Mouse (Mus musculus): Measurements from ENCODE around the gene Nup43. TPM values are rescaled to one million over a fixed set of nuclear protein-coding genes. Genes with fewer than 3 reads are reported as not detected.

Gene Nup43
- polyA plus RNA-seq, 1 experiment from 2014 or later, result 73.5 TPM

Other genes with a start within 250 kb of the Nup43 start
- gene Ulbp1, start 193.9 kb upstream of the Nup43 start, polyA plus RNA-seq (2014; fragmentation: Nextera tagmentation; extraction: Ambion mirVana), result 1.2 and 1.7 TPM in 2 replicates
- 6.1 and 7.5 TPM in 2 replicates for gene Lrp11, start 77.7 kb upstream of the Nup43 start, polyA plus RNA-seq (2014; fragmentation: Nextera tagmentation; extraction: Ambion mirVana)
- gene Pcmt1, start 13.6 kb downstream of the Nup43 start, polyA plus RNA-seq (2014; fragmentation: Nextera tagmentation; extraction: Ambion mirVana), result 131 and 139 TPM in 2 replicates
- 9.6 and 11.4 TPM in 2 replicates for gene Lats1, start 13.7 kb downstream of the Nup43 start, polyA plus RNA-seq (2014; fragmentation: Nextera tagmentation; extraction: Ambion mirVana)
- gene Katna1, start 58.5 kb downstream of the Nup43 start, polyA plus RNA-seq (2014; fragmentation: Nextera tagmentation; extraction: Ambion mirVana), result 82.6 and 83.5 TPM in 2 replicates
- 61.6 and 61.7 TPM in 2 replicates for gene Ginm1, start 125.3 kb downstream of the Nup43 start, polyA plus RNA-seq (2014; fragmentation: Nextera tagmentation; extraction: Ambion mirVana)
- gene Ppil4, start 125.4 kb downstream of the Nup43 start, polyA plus RNA-seq (2014; fragmentation: Nextera tagmentation; extraction: Ambion mirVana), result 48.5 and 49.1 TPM in 2 replicates
- 0.07 and 0.08 TPM in 2 replicates for gene Zc3h12d, start 165.0 kb downstream of the Nup43 start, polyA plus RNA-seq (2014; fragmentation: Nextera tagmentation; extraction: Ambion mirVana)

Measured in embryonic facial prominence, embryonic 11.5 days (tissue).